Mouse (Mus musculus) cortical plate, adult 2 months (tissue): Measurements from ENCODE around the gene Rec114.

Experiments
- CTCF ChIP-seq: fragments of 200-500 bp; IDR thresholded peaks from 2 replicates; pipeline ENCODE4 v1.5.1; 2011; ENCODE audit warnings: mild to moderate bottlenecking, control low read depth, low read length; ENCODE audit not compliant: insufficient read depth; ENCODE audit errors: extremely low read depth
- POLR2A ChIP-seq: fragments of 200-500 bp; IDR thresholded peaks from 2 replicates; pipeline ENCODE4 v1.6.1; 2011; ENCODE audit warnings: mild to moderate bottlenecking, low read length, control low read depth; ENCODE audit not compliant: insufficient read depth; ENCODE audit errors: extremely low read depth

GRCm38 (mm10) chr9:58690701-58691100, 53.1 kb downstream of the Rec114 start:
- no peak for TF ChIP-seq CTCF
- TF ChIP-seq POLR2A: no peak
